Mouse (Mus musculus) olfactory bulb, adult 2 months (tissue): Measurements from ENCODE around the gene Ctnnb1.

ENCODE experiments used
- CTCF ChIP-seq: fragments of 200-500 bp; IDR thresholded peaks from 2 replicates; pipeline ENCODE4 v1.5.1; 2012; ENCODE audit warnings: low read depth, mild to moderate bottlenecking, low read length, moderate library complexity; ENCODE audit not compliant: insufficient read depth
- POLR2A ChIP-seq: fragments of 200-500 bp; IDR thresholded peaks from 2 replicates; pipeline ENCODE4 v1.6.1; 2012; ENCODE audit warnings: mild to moderate bottlenecking, low read depth, low read length, moderate library complexity; ENCODE audit not compliant: insufficient read depth

DNA sequence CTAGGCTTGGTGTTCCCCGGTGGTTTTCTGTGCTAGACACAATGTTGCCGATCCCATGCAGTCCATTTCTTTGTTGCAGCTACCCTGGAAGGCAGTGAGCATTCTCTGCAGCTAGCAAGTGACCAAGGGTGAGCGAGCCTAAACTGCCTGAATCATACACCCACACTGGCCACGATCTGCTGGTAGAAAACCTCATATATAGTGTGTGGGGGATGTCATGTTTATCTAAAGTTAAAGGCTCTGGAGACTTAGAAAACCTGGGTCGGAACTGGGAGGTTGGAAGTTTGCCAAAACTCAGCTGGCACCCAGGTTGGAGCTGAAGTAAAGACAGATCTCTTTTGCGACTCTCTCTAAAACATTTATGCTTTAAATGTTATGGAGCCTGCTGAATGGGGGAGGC, 10.4 kb upstream of the Ctnnb1 start:
- TF ChIP-seq CTCF (no peak), POLR2A (no peak)
